Mouse (Mus musculus): ENCODE results near the gene Dbnl.

DNA sequence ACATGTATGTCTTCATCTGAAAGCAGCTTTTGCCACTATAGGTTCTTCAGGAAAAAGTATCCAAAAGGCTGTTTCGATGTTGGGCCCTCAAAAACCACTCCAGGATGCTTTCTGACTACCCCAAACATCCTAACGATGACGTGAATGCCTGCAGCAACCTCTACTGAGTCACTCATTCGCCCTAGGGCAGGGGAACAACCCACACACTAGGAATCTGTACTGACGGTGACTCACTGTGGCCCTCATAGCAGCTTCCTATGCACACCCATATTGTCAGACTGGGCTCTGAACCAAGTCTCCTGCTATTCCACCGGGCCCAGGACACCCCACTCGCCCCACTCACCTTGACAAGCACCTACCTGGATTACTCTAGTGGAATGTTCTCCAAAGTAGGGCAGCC lies 46.8 kb downstream of the Dbnl start:
- TF ChIP-seq CTCF (IDR thresholded peaks at IDR 0.05; ENCODE audit: borderline replicate concordance, insufficient read depth, low read depth, low read length), result no peak
- TF ChIP-seq POLR2A (IDR thresholded peaks at IDR 0.05; ENCODE audit: borderline replicate concordance, insufficient read depth, low read length), result no peak

Data from cerebellum, adult 2 months (tissue).